Mouse (Mus musculus): ENCODE results near the gene Grb2. TPM values are rescaled to one million over a fixed set of nuclear protein-coding genes. Genes with fewer than 3 reads are reported as not detected.
A peak's percentile ranks its signal among the peaks of the same experiment; 100 is the strongest.

Gene Grb2
- polyA plus RNA-seq, 1 experiment from 2014 or later = 92.0 TPM

DNA sequence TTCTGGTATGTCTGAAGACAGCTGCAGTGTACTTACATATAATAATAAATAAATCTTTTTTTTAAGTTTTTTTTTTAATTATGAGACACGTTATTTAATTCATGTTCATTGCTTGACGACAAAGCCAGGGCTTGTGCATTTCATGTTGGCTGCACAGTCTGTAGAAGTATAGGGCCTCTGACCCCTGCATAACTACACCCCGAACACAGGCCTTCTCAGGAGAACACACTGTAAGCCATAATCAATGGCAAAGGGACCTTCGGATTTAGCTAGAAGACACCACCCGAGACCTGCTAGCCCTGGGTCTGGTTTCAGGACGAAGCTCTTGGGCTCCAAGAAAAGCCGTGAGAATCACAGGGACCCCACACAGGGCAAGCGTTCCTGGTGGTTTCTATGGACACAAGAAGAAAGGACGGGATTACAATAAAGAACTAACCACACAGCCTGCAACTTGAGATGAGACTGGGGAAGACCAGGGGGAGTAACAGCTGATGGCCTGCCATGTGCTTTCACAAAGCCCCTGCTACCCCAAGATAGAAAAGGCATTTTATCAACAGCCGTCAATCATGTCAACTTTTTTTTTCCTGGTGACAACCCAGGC, 29.3 kb upstream of the Grb2 start:
- no peak overlapping the region for H3K4me2 ChIP-seq
- 64% methylated on average over 10 of the region's 10 CpGs for WGBS
- H3K36me3 ChIP-seq = no peaks in the 10 kb centered on the region
- H3K4me1 ChIP-seq = peaks cover 7% of the 10 kb centered on the region; the same call in 1 of the 2 replicates
- ATAC-seq (replicated peaks; ENCODE audit: low FRiP score) = no peak
- H3K4me3 ChIP-seq (replicated peaks) = no peak overlapping the region
- H3K27ac ChIP-seq = no peak overlapping the region
- H3K27me3 ChIP-seq = no peaks in the 10 kb centered on the region
- no peaks in the 10 kb centered on the region for H3K9me3 ChIP-seq (replicated peaks)
- H3K9ac ChIP-seq = no peak overlapping the region

DNA sequence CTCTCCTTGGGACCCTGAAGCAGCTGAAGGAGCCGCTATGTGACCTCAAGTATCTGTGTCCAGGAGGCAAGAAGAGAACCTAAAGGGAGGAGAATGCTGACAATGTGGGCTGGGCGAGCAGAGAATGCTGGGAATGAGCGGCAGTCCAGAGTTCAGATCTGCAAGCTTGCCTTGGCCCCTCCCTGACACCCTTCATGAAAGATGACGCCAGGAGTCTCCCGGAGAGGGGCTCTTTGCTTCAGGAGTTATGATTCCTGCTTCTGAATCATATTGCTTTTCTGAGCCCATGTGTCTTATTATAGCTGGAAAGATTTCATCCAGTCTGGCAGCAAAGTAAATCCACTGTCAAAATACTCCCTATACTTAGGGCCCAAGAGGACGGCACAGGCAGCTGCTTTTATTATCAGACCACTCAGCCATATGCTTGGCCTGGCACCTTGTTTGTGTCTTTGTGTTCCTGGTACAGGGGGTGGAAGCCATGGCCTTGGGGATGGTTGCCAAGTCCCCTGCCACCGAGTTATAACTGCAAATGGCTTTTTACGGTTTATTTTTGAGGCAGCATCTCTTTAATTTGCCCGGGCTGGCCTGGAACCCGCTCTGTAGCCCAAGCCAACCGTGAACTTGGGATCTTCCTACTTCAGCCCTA, 25.8 kb upstream of the Grb2 start:
- Histone ChIP-seq H3K27me3 (no peaks in the 10 kb centered on the region), H3K36me3 (no peaks in the 10 kb centered on the region), H3K9me3 (replicated peaks) (no peaks in the 10 kb centered on the region), H3K9ac (no peak overlapping the region), H3K4me3 (replicated peaks) (no peak overlapping the region), H3K27ac (peak overlapping the region; percentile 15; the same call in 1 of the 2 replicates), H3K4me2 (no peak overlapping the region), H3K4me1 (peaks cover 7% of the 10 kb centered on the region; the same call in 1 of the 2 replicates)
- 57% methylated on average over 11 of the region's 11 CpGs for WGBS
- no peak for ATAC-seq (replicated peaks; ENCODE audit: low FRiP score)

DNA sequence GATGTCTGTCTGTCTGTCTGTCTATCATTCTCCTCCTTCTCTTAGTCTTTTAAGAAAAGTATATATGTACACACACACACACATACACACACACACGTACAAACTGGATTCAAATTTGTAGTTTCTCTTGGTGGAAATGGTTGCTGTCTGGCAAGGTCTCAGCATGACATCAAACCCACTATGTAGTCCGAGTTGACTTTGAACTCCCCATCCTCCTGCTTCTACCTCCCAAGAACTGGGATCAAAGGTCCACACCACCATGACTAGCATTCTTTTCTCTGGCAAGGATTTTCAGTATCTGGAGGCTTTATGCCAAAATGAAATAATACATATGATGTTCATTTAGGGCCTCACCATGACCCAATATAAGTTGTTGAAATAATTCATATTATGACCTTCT, 14.8 kb upstream of the Grb2 start:
- H3K36me3 ChIP-seq = no peaks in the 10 kb centered on the region
- H3K4me3 ChIP-seq (replicated peaks) = no peak overlapping the region
- no peak overlapping the region for H3K9ac ChIP-seq
- peaks cover 4% of the 10 kb centered on the region; the same call in 1 of the 2 replicates for H3K4me1 ChIP-seq
- no peaks in the 10 kb centered on the region for H3K27me3 ChIP-seq
- no peak for ATAC-seq (replicated peaks; ENCODE audit: low FRiP score)
- H3K9me3 ChIP-seq (replicated peaks) = no peaks in the 10 kb centered on the region
- 75% methylated on average over 2 of the region's 2 CpGs for WGBS
- no peak overlapping the region for H3K27ac ChIP-seq
- no peak overlapping the region for H3K4me2 ChIP-seq

DNA sequence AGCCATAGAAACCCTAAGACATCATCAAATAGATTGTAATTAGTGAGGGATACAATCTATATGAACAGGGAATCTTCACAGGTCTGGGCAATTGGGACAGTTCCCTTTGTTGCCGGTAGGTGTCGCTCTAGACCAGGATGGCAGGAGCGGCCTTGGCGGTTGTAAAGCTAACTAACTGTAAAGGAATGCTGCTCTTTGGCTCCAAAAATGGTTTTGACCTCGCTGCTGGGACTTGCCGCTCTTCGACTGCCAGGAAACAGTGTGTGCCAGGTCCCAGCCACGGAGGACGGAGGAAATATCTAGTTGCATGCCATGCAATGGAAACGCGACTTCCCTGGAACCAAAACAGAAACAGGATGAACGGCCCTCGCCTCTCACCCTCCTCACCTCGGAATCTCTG, 14.2 kb upstream of the Grb2 start:
- peak overlapping the region; percentile 49 for H3K4me2 ChIP-seq
- no peak for ATAC-seq (replicated peaks; ENCODE audit: low FRiP score)
- no peaks in the 10 kb centered on the region for H3K9me3 ChIP-seq (replicated peaks)
- WGBS = 16% methylated on average over 14 of the region's 14 CpGs
- no peak overlapping the region for H3K9ac ChIP-seq
- H3K27me3 ChIP-seq = no peaks in the 10 kb centered on the region
- no peaks in the 10 kb centered on the region for H3K36me3 ChIP-seq
- peaks cover 4% of the 10 kb centered on the region; the same call in 1 of the 2 replicates for H3K4me1 ChIP-seq
- H3K4me3 ChIP-seq (replicated peaks) = peak overlapping the region; percentile 22
- H3K27ac ChIP-seq = no peak overlapping the region

DNA sequence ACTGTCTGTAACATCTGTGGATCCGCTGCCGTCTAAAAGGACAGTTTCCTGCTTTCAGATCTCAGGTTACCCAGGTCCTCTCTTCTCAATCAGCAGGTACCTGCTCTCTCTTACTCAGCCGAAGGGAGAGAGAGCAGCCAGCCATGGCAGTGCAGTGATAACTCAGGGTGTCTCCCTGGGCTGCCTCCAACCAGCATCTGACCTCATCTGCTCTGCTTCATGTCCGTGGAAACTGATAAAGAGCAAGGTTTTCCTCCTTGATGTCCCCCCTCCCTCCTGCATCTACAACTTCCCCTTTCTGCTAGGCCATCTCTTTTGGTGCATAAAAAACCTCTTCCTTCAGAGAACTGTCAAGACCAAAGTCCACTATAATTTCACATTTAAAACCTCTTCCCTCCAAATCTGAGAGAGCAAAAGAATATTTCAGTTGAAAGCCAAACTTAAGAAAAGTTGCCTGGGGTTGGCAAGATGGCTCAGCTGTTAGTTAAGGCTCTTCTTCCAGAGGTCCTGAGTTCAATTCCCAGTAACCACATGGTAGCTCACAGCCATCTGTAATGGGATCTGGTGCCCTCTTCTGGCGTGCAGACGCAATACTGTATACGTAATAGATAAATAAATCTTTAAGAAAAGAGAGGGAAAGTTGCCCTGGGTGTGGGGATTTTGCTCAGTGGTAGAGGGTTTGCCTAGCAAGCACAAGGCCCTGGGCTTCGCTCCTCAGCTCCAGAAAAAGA, 9.4 kb upstream of the Grb2 start:
- no peak overlapping the region for H3K4me3 ChIP-seq (replicated peaks)
- no peak overlapping the region for H3K27ac ChIP-seq
- peaks cover 2% of the 10 kb centered on the region; the same call in 1 of the 2 replicates for H3K4me1 ChIP-seq
- no peaks in the 10 kb centered on the region for H3K36me3 ChIP-seq
- no peak overlapping the region for H3K9ac ChIP-seq
- WGBS = 47% methylated on average over 8 of the region's 8 CpGs
- no peaks in the 10 kb centered on the region for H3K27me3 ChIP-seq
- no peak overlapping the region for H3K4me2 ChIP-seq
- ATAC-seq (replicated peaks; ENCODE audit: low FRiP score) = no peak
- H3K9me3 ChIP-seq (replicated peaks) = no peaks in the 10 kb centered on the region

DNA sequence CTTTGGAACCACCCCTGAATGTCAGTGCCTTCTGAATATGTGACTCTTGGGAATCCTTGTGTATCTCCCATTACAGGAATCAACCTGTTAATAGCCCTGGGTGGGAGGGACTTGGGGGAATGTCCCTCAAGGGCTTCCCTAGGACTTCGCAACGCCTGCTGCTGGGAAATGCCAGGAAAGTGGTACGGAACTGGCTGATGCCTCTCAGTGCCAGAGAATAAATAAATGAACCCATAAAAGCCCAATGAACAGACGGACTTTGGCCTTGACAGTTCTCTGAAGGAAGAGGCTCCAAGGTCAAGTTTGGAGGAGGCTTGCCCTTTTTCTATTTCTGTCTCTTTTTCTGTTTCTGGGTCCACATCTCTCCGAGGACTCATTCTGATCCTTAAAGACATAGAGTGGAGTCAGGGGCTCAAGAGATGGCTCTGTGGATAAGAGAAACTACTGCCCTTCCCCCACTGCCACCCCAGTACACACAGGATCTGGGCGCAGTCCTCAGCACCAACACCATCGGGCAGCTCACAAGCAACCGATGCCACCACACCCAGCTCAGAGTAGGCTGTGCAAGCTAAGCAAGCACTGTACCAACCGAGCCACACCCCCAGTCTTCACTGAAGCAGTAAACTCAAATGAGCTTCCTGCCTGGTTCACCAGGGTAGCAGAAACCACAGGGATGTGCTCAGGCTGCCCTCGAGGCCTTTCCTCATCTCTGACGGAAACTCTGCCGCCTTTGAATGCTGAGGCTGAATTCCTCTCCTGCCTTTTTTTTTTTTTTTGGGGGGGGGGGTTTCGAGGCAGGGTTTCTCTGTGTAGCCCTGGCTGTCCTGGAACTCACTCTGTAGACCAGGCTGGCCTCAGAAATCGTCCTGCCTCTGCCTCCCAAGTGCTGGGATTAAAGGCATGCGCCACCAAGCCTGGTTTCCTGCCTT, 8.3 kb upstream of the Grb2 start:
- ATAC-seq (replicated peaks; ENCODE audit: low FRiP score) = no peak
- Histone ChIP-seq H3K27ac (no peak overlapping the region), H3K36me3 (no peaks in the 10 kb centered on the region), H3K4me3 (replicated peaks) (no peak overlapping the region), H3K9me3 (replicated peaks) (no peaks in the 10 kb centered on the region), H3K27me3 (no peaks in the 10 kb centered on the region), H3K9ac (no peak overlapping the region), H3K4me2 (no peak overlapping the region), H3K4me1 (no peaks in the 10 kb centered on the region)
- 67% methylated on average over 15 of the region's 15 CpGs for WGBS

DNA sequence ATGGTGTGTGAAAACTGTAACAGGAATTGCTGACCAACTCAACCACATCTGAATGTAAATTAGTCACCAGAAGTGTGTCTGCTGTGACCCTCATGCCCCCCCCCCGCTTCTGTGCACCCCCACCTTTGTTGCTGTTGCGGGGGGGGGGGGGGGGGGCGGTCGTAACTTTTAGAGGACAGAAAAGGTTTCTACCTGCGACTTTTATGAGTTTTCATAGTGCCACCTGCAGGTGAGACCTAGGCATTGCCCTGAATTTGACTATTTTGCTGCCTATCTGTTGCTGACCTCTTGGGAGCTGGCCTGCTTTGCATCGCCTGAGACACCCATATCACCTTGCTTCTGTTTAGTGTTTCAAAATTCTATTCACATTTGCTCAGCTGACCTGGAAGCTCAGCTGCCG, 6.1 kb upstream of the Grb2 start:
- Histone ChIP-seq H3K9me3 (replicated peaks) (no peaks in the 10 kb centered on the region), H3K4me1 (peaks cover 8% of the 10 kb centered on the region), H3K4me3 (replicated peaks) (no peak overlapping the region), H3K36me3 (no peaks in the 10 kb centered on the region), H3K27ac (no peak overlapping the region), H3K9ac (no peak overlapping the region), H3K4me2 (no peak overlapping the region), H3K27me3 (no peaks in the 10 kb centered on the region)
- no peak for ATAC-seq (replicated peaks; ENCODE audit: low FRiP score)
- WGBS = 8% methylated on average over 7 of the region's 7 CpGs

DNA sequence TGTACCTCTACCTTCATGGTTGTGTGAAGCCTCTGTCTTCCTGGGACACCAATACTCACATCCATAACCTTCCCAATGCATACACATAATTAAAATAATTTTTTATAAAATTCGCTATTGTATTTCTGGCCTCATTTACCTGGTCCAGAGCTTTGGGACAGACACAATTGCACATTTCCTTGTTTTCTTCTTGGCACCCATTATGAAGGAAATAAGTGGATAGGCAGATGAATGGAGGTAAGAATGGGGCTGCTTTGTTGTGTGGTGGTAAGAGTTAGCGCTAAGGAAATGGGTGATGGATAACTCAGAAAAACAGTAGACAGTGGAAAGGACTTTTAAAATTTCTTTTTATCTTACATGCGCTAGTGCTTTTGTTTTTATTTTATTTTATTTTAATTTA, 5.0 kb upstream of the Grb2 start:
- Histone ChIP-seq H3K4me2 (no peak overlapping the region), H3K36me3 (no peaks in the 10 kb centered on the region), H3K9ac (no peak overlapping the region), H3K4me1 (peaks cover 14% of the 10 kb centered on the region), H3K9me3 (replicated peaks) (no peaks in the 10 kb centered on the region), H3K27ac (no peak overlapping the region), H3K27me3 (no peaks in the 10 kb centered on the region), H3K4me3 (replicated peaks) (no peak overlapping the region)
- WGBS = 96% methylated on average over 3 of the region's 3 CpGs
- no peak for ATAC-seq (replicated peaks; ENCODE audit: low FRiP score)

DNA sequence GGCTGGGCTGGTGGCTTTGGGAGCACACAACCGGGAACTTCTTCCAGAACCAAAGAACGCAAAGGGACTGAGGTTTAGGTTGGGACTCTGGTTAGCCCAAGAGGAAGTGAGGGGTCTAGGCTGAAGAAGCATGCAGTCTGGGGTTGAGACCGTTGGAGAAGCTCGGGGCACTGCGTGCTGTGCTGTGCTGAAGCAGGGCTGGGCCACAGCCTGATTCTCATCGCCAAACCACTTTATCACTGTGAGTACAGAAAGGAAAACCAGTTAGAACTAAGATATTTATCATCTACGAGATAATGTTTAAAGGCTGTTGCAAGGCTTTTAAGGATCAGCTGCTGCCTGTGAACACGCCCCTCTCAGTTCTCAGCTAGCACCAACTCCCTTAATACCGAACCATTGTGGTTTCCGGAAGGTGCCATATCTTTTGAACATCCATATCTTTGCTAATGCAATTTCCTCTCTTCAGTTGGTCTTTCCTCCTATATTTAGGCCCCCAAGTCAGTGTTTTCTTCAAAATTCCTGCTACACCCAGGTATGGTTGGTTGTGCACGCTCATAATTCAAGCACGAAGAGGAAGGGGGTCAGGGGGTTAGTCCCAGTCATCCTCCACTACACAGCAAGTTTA, 4.4 kb upstream of the Grb2 start:
- no peaks in the 10 kb centered on the region for H3K27me3 ChIP-seq
- peaks cover 14% of the 10 kb centered on the region for H3K4me1 ChIP-seq
- no peak overlapping the region for H3K27ac ChIP-seq
- H3K9me3 ChIP-seq (replicated peaks) = no peaks in the 10 kb centered on the region
- WGBS = 80% methylated on average over 12 of the region's 12 CpGs
- no peaks in the 10 kb centered on the region for H3K36me3 ChIP-seq
- no peak overlapping the region for H3K9ac ChIP-seq
- H3K4me3 ChIP-seq (replicated peaks) = no peak overlapping the region
- no peak overlapping the region for H3K4me2 ChIP-seq
- ATAC-seq (replicated peaks; ENCODE audit: low FRiP score) = no peak

DNA sequence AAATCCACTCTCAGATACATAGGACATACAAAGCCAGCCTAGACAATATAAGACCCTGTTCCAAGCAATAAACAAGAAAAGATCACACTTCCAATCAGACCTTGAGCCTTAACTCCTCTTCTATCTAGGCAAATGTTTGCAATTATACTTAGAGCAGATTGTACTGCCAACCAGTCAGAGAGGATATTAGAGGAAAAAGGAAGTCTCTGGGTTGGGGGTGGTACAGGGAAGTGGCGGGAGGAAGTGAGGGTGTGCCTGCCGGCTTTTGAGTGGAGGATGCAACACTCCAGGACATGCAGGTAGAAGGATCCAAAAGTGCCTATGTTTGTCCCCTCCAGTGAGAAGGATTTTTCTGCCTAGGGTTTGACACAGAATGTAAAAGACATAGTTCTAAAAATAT, 3.9 kb upstream of the Grb2 start:
- Histone ChIP-seq H3K4me3 (replicated peaks) (no peak overlapping the region), H3K4me2 (no peak overlapping the region), H3K9me3 (replicated peaks) (no peaks in the 10 kb centered on the region), H3K27ac (no peak overlapping the region), H3K27me3 (no peaks in the 10 kb centered on the region), H3K9ac (no peak overlapping the region), H3K36me3 (no peaks in the 10 kb centered on the region), H3K4me1 (peaks cover 15% of the 10 kb centered on the region)
- ATAC-seq (replicated peaks; ENCODE audit: low FRiP score) = no peak
- 56% methylated on average over 2 of the region's 2 CpGs for WGBS

DNA sequence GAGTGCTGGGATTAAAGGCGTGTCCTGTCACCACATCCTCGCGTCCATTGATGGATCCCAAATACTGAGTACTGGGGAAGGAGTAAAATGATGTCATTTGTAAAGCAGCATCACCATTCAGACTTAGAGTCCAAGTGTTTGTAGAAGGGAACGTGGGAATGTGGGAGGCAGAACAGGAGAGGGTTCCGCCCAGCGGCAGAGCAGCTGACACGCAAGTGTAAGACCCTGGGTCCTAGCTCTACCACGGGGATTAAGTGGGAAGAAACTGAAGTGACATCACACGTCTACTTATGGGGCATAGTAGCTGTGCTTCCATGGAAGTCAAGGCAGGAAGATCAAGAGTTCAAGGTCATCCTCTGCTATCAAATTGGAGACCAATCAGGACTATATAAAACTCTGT, 2.7 kb upstream of the Grb2 start:
- Histone ChIP-seq H3K4me3 (replicated peaks) (no peak overlapping the region), H3K36me3 (no peaks in the 10 kb centered on the region), H3K9me3 (replicated peaks) (no peaks in the 10 kb centered on the region), H3K4me2 (no peak overlapping the region), H3K9ac (no peak overlapping the region), H3K27me3 (no peaks in the 10 kb centered on the region), H3K27ac (no peak overlapping the region), H3K4me1 (peaks cover 25% of the 10 kb centered on the region)
- no peak for ATAC-seq (replicated peaks; ENCODE audit: low FRiP score)
- WGBS = 82% methylated on average over 9 of the region's 9 CpGs
